Mouse (Mus musculus): ENCODE results near the gene H2al1g.
"Not testable (repeated sequence)": the region's sequence is repeated elsewhere in the genome, so short reads cannot be mapped to it uniquely, and the experiment has no call there.

H2al1g gene

GRCm38 (mm10) chrX:11317956-11318355 is at the start of gene H2al1g:
H2al1g (plus strand) TSS chrX:11318256.
- DNase-seq (ENCODE audit: low read depth, low spot score), result not testable (repeated sequence)

- DNase-seq (ENCODE audit: low read depth, low spot score), result no peak
Measured at GRCm38 (mm10) chrX:11269074-11269473, 49.0 kb upstream of the H2al1g start.

DNA sequence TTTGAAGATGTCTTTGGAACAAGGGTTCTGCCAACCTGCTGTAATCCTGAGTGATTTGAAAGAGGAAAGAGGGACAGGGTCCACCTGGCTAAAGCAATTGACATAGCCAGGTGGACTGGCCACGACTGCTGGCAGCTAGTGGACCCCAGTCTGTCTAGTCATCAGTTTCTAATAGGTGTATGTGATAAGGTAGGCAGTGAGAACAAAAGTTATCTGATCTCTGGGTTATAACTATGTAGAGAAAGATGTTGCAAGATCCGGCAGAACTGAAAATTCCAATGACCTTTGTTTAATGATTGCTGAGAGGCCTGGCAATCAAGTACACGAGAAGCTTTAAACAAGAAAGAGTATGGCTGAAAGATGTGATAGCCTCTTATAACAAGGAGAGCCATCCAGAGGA is 44.9 kb upstream of the H2al1g start:
- no peak for DNase-seq (ENCODE audit: low read depth, low spot score)

DNA sequence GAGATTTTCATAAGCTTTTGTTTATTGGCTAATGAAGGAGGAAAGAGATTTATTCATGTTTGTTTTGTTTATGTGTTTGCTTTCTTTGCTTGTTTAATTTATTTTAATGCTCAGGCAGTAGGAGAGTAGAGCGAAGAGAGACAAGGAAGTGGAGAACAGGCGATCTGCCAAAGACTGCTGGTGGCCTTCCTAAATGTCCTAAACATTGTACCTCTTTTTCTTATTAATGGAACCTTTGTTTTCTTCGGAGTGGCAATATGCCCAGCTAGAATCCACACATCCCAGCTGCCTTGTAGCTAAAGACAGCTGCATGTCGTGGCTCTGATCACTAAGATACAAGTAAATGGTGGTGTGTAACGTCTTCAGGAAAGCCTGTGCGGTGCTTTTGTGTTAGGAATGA is 41.0 kb upstream of the H2al1g start:
- DNase-seq (ENCODE audit: low read depth, low spot score), result no peak

- DNase-seq (ENCODE audit: low read depth, low spot score), result no peak
Measured at GRCm38 (mm10) chrX:11280741-11281140, 37.3 kb upstream of the H2al1g start.

DNA sequence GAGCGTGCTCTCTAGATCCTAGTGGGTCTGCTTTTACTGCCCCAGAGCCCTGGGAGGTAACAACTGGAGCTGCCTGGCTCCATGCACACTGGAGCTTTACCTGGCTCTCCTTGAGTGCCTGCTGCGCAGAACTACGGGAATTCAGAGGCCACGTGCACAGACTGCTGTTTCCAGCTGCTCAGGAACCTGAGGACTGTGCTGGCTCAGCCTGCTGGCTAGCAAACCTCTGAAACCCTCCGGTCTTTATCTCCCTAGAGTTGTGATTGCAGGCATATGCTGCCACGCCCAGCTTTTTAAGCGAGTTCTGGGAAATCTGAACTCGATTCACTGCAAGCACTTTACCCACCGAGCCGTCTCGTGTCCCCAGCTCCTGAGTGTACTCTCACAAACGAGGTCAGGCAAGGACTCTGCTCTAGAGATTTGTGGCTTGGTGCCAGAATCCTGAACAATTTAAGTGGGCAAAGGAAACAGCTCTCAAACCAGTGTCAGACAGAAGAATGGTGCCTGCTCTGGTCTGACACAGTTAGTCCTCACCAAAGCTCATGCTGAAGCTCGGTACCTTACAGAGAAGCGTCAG is 29.7 kb upstream of the H2al1g start:
- DNase-seq (ENCODE audit: low read depth, low spot score), result no peak

DNA sequence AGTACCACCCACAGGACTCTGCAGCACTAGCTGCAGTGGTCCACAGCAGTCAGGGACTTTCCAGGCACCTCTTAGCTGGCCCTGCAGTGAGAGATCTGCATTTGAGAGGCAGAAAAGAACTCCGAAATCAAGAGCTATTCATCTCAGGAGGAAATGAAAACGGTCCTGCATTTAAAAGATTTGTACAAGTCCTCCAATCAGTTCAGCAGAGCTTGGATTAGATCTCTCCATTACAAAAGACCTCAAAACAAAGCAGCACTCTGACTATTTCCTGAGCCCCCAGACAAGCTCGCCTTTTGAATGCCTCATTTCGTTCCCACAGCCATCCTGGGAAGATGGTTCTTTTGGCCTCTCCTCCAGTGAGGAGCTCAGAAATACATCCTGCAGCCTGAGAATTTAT is 28.8 kb upstream of the H2al1g start:
- no peak for DNase-seq (ENCODE audit: low read depth, low spot score)

DNA sequence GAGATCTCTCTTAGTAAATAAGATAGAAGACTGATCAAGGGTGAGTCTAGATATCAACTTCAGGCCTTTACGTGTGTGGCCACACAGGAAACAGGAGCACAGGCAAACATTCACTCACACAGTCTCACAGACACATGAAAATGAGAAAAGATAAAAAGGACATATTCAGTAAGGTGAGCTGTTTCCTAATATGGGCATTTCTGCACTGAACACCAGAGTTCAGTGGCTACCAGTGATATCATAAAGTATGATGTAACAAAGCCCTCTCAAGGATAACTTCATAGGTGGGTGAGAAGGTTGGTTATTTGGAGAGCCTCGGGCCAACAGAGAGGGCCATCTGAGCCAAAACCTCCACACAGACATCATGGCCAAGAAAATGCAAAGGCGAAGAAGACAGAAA is 19.1 kb upstream of the H2al1g start, which contains the start of gene H2al1a:
H2al1a (plus strand) TSS at position 301 of the 400 bp plus-strand sequence.
- not testable (repeated sequence) for DNase-seq (ENCODE audit: low read depth, low spot score)

GRCm38 (mm10) chrX:11302132-11302531 is 15.9 kb upstream of the H2al1g start, which contains the start of gene H2al1b:
H2al1b (plus strand) TSS chrX:11302432.
- DNase-seq (ENCODE audit: low read depth, low spot score), result not testable (repeated sequence)

GRCm38 (mm10) chrX:11305355-11305754 is 12.7 kb upstream of the H2al1g start, which contains the start of gene H2al1c:
H2al1c (plus strand) TSS chrX:11305655.
- not testable (repeated sequence) for DNase-seq (ENCODE audit: low read depth, low spot score)

GRCm38 (mm10) chrX:11308524-11308923 is 9.5 kb upstream of the H2al1g start, which contains the start of gene H2al1d:
H2al1d (plus strand) TSS chrX:11308824.
- DNase-seq (ENCODE audit: low read depth, low spot score), result not testable (repeated sequence)

DNA sequence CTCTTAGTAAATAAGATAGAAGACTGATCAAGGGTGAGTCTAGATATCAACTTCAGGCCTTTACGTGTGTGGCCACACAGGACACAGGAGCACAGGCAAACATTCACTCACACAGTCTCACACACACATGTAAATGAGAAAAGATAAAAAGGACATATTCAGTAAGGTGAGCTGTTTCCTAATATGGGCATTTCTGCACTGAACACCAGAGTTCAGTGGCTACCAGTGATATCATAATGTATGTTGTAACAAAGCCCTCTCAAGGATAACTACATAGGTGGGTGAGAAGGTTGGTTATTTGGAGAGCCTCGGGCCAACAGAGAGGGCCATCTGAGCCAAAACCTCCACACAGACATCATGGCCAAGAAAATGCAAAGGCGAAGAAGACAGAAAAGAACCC is 6.4 kb upstream of the H2al1g start, which contains the start of gene H2al1e:
H2al1e (plus strand) TSS at position 301 of the 400 bp plus-strand sequence.
- not testable (repeated sequence) for DNase-seq (ENCODE audit: low read depth, low spot score)

- DNase-seq (ENCODE audit: low read depth, low spot score), result not testable (repeated sequence)
Measured at GRCm38 (mm10) chrX:11314858-11315257, 3.2 kb upstream of the H2al1g start, which contains the start of gene H2al1f. H2al1f (plus strand) TSS chrX:11315158.

DNA sequence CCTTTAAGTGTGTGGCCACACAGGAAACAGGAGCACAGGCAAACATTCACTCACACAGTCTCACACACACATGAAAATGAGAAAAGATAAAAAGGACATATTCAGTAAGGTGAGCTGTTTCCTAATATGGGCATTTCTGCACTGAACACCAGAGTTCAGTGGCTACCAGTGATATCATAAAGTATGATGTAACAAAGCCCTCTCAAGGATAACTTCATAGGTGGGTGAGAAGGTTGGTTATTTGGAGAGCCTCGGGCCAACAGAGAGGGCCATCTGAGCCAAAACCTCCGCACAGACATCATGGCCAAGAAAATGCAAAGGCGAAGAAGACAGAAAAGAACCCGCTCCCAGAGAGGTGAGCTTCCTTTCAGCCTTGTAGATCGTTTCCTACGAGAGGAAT is 3.1 kb downstream of the H2al1g start, which contains the start of gene H2al1h:
H2al1h (plus strand) TSS at position 301 of the 400 bp plus-strand sequence.
- not testable (repeated sequence) for DNase-seq (ENCODE audit: low read depth, low spot score)

GRCm38 (mm10) chrX:11324359-11324758 is 6.3 kb downstream of the H2al1g start, which contains the start of gene H2al1i:
H2al1i (plus strand) TSS chrX:11324659.
- not testable (repeated sequence) for DNase-seq (ENCODE audit: low read depth, low spot score)

DNA sequence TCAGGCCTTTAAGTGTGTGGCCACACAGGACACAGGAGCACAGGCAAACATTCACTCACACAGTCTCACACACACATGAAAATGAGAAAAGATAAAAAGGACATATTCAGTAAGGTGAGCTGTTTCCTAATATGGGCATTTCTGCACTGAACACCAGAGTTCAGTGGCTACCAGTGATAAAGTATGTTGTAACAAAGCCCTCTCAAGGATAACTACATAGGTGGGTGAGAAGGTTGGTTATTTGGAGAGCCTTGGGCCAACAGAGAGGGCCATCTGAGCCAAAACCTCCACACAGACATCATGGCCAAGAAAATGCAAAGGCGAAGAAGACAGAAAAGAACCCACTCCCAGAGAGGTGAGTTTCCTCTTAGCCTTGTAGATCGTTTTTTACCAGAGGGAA is 9.5 kb downstream of the H2al1g start, which contains the start of gene H2al1j:
H2al1j (plus strand) TSS at position 301 of the 400 bp plus-strand sequence.
- not testable (repeated sequence) for DNase-seq (ENCODE audit: low read depth, low spot score)

DNA sequence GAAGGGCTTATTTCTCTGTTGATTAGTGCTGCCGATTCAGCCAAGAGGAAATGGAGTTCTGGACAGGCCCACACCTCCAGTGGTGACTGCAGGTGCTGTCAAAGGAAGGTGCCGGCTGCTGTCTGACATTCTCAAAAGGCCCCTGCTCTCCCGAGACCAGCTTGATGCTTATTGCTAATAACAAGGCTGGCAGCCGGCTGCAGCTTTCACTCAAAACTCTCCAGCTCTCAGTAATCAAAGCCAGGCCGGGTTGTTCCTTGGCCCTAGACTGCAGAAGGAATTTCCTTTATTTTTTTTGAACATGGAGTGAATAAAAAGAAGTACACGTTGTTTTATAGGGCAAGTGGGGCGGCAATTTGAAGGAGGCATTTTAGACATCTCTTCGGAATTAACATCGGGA is 27.7 kb downstream of the H2al1g start:
- peak; percentile 4 for DNase-seq (ENCODE audit: low read depth, low spot score)

DNA sequence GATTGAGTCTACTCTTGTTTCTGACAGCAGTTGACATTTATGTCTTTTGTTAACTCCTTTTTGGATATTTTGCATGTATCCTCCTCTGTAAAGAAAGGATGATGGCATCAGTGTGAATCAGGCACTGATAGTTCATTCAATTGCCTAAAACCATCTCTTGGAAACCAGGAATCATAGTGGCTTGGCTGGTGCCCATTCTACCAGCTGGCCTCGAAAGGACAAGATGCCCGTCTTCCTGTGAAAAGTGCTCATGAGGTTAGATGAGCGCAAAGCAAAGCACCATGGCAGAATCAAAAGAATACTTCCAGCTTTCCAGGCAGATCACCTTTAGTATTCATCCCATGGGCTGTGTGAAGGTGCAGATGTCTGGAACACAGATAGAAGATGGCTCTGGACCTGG is 28.7 kb downstream of the H2al1g start:
- no peak for DNase-seq (ENCODE audit: low read depth, low spot score)

GRCm38 (mm10) chrX:11360823-11361222 is 42.8 kb downstream of the H2al1g start:
- DNase-seq (ENCODE audit: low read depth, low spot score), result no peak

DNA sequence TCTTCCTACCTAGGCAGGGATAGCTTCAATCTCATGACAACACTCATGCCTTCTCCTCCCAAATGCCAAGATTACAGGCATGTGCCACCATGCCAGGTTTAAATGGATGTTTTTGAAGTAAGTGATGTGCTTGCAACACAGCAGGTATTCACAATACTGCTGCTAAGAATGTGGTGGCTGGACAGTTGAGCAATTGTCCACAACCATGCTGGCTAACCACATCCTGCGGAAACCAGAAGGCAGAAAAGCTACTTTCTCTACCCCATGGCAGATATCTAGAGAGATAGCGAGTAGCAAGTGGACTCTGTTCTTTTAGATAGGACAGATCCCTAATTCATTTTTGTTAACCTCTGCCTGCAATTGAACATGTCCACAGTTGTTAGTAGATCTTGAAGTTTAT is 43.2 kb downstream of the H2al1g start:
- no peak for DNase-seq (ENCODE audit: low read depth, low spot score)

DNA sequence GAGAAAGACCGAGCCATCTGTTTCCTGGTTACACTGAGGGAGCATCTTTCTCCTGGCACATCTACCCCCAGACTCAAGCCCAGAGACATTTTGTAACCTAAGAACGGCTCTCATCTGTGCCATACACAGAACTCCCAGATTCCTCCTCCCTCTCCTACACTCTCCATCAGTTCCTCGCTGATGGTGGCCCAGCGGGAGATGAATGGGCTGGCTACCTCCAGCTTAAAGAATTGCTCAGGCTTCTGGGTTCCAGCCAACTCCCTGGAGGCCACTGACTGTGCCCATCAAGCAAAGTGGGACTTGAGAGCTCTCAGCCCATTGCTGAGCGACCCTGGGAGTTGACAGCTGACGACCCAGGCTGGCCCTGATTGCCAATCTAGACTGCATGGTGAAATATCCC is 45.8 kb downstream of the H2al1g start:
- no peak for DNase-seq (ENCODE audit: low read depth, low spot score)

DNA sequence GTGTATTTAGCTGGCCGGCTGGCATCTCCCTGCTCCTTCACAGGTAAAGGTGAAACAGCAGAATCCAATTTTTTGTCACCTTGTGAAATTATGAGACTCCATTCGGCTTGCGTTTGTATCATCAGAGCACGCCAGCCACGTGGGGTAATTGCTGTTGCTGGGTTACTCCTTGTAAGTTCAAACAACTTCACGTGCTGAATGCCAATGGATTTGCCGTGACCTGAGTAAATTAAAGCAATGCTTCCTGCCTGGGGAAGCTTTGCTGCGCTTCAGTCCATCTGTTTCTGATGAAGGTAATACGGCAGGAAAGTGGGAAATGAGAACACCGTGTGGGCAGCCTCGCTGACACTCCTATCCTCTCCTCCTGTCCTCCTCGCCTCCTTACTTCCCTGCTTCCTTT is 47.1 kb downstream of the H2al1g start:
- peak; percentile 23 for DNase-seq (ENCODE audit: low read depth, low spot score)

All from mesoderm, embryonic 11.5 days (tissue).